Mouse (Mus musculus): ENCODE measurements around the gene AI481877. TPM values are rescaled to one million over a fixed set of nuclear protein-coding genes. Genes with fewer than 3 reads are reported as not detected.

The AI481877 gene
- polyA plus RNA-seq, 1 experiment from 2014 or later, result not detected

DNA sequence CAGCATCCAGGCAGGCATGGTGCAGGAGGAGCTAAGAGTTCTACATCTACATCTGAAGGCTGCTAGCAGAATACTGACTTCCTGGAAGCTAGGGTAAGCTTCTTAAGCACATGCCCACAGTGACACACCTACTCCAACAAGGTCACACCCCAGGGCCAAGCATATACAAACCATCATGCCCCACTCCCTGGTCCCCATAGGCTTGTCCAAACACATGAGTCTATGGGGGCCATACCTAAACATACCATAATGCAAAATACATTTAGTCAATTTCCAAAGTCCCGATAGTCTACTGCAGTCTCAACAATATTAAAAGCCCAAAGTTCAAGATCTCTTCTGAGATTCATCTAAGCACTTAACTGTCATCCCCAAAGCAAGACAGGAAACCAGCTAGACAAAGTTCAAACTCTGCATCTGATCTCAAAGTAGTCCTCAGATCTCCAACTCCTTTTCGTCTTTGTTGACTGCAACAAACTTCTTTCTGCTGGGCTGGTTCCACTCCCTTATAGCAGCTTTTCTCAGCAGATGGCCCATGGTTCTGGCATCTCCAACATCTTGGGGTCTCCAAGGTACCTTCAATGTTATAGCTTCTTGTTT, 28.6 kb upstream of the AI481877 start:
- WGBS, result 94% methylated on average over 2 of the region's 2 CpGs
- H3K9ac ChIP-seq (replicated peaks), result no peak overlapping the region
- H3K36me3 ChIP-seq, result no peaks in the 10 kb centered on the region
- H3K4me3 ChIP-seq, result no peak overlapping the region
- H3K27me3 ChIP-seq, result no peaks in the 10 kb centered on the region
- H3K27ac ChIP-seq (replicated peaks), result no peak overlapping the region
- ATAC-seq (ENCODE audit: low FRiP score, low read depth), result no peak
- no peaks in the 10 kb centered on the region for H3K4me1 ChIP-seq
- H3K4me2 ChIP-seq (replicated peaks), result no peak overlapping the region
- no peaks in the 10 kb centered on the region for H3K9me3 ChIP-seq

DNA sequence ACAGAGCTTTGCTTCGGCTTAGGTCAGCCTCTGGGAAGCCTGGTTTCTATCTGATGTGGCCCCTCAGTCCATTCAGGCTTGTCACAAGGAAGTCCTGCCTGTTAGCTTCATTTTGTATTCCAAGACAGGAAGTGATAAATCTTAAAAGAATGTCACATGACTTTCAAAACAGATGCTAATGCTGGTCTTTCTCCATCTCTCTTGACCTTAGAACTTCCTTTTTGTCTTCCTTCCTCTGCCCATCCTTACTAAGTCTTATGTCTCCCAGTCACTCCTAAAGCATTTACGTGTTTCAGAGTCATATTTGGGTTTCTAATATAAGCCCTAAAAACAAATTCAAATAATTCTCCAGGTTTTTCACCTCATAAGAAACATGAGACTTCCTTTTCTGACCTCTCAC, 25.3 kb upstream of the AI481877 start:
- no peaks in the 10 kb centered on the region for H3K27me3 ChIP-seq
- 81% methylated on average over 2 of the region's 2 CpGs for WGBS

DNA sequence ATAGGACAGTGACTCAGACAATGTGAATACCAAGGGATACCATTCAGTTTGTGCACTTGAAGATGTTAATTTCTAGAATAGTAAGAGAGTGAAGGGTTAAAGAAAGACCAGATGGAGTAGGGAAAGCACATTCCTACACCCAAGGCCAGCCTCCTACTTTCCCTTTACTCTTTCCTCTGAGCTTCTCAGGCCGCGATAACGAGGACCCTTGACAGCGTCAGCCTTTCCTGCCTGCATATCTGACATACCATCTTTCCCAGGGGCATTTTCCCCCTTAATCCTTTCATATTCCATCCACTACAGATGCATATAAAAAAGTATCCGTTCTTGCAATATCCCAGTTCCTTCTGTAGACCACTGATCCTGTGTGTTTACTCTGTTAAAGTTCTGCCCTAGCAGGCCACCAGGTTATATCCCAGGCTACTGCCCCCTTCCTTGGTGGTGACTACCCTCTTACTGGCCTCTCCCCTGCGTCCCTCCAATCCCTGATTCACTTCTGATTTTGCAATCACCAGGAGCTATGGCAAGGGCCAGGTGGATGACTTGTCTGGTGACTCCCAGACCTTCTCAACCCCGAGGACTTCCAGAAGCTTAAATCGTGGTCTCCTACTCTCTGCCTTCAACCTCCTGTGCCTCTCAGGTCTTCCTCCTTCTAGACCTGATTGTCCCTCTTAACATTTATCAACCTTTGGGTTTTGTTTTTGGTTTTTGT, 22.3 kb upstream of the AI481877 start:
- H3K36me3 ChIP-seq, result no peaks in the 10 kb centered on the region

More for the DNA sequence above, 25.3 kb upstream of the AI481877 start:
- no peak overlapping the region for H3K27ac ChIP-seq (replicated peaks)
- ATAC-seq (ENCODE audit: low FRiP score, low read depth), result no peak
- no peak overlapping the region for H3K4me2 ChIP-seq (replicated peaks)
- H3K36me3 ChIP-seq, result no peaks in the 10 kb centered on the region
- no peak overlapping the region for H3K4me3 ChIP-seq
- H3K9me3 ChIP-seq, result no peaks in the 10 kb centered on the region
- H3K9ac ChIP-seq (replicated peaks), result no peak overlapping the region
- no peaks in the 10 kb centered on the region for H3K4me1 ChIP-seq

DNA sequence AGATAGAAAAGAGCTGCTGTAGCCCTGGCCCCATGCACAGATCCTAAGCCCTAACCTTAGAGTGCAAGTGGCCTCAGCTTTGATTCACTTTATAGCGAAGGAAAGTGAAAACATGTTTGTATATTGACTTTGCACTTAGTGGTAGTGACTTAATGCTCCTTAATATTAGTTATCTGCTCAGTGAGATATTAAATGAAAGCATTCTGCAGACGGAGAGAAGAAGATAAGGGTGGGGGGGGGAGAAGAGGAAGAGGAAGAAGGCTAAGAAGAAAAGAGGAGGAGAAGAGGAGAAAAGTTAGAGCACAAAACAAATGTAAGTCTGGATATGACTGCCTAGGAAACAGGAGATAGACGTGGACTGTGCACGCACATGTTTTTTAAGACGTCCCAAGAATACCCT, 21.5 kb upstream of the AI481877 start:
- Histone ChIP-seq H3K4me1 (no peaks in the 10 kb centered on the region), H3K9ac (replicated peaks) (no peak overlapping the region), H3K27ac (replicated peaks) (no peak overlapping the region), H3K36me3 (no peaks in the 10 kb centered on the region), H3K27me3 (no peaks in the 10 kb centered on the region), H3K9me3 (no peaks in the 10 kb centered on the region), H3K4me3 (no peak overlapping the region), H3K4me2 (replicated peaks) (no peak overlapping the region)
- 91% methylated on average over 5 of the region's 5 CpGs for WGBS
- ATAC-seq (ENCODE audit: low FRiP score, low read depth), result no peak

More for the DNA sequence above, 22.3 kb upstream of the AI481877 start:
- Histone ChIP-seq H3K4me2 (replicated peaks) (no peak overlapping the region), H3K27me3 (no peaks in the 10 kb centered on the region), H3K9ac (replicated peaks) (no peak overlapping the region), H3K4me1 (no peaks in the 10 kb centered on the region), H3K9me3 (no peaks in the 10 kb centered on the region), H3K27ac (replicated peaks) (no peak overlapping the region), H3K4me3 (no peak overlapping the region)
- 83% methylated on average over 8 of the region's 8 CpGs for WGBS
- ATAC-seq (ENCODE audit: low FRiP score, low read depth), result no peak

DNA sequence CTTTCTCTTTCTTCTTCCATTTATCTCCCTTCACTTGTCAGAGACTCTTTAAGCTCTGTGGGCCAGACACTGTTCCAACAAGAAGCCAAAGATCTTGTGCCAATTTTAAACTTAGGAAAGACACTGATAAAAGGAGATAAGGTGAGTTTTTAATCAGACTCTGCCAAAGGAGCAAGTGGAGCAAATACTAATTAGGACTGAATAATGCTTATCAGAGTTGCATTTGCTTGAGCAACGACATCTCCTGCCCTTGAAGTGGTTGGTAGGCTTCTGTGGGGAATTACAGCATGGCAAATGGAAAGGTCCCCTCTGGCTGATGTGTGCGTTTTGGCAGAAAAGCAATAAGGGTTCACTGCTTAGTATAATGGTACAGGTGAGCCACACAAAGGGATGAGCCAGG, 18.9 kb upstream of the AI481877 start:
- no peaks in the 10 kb centered on the region for H3K4me1 ChIP-seq
- H3K36me3 ChIP-seq, result no peaks in the 10 kb centered on the region
- no peak overlapping the region for H3K9ac ChIP-seq (replicated peaks)
- H3K4me3 ChIP-seq, result no peak overlapping the region
- ATAC-seq (ENCODE audit: low FRiP score, low read depth), result no peak
- no peak overlapping the region for H3K4me2 ChIP-seq (replicated peaks)
- 72% methylated on average over 2 of the region's 2 CpGs for WGBS
- no peaks in the 10 kb centered on the region for H3K9me3 ChIP-seq
- H3K27ac ChIP-seq (replicated peaks), result no peak overlapping the region
- no peaks in the 10 kb centered on the region for H3K27me3 ChIP-seq

DNA sequence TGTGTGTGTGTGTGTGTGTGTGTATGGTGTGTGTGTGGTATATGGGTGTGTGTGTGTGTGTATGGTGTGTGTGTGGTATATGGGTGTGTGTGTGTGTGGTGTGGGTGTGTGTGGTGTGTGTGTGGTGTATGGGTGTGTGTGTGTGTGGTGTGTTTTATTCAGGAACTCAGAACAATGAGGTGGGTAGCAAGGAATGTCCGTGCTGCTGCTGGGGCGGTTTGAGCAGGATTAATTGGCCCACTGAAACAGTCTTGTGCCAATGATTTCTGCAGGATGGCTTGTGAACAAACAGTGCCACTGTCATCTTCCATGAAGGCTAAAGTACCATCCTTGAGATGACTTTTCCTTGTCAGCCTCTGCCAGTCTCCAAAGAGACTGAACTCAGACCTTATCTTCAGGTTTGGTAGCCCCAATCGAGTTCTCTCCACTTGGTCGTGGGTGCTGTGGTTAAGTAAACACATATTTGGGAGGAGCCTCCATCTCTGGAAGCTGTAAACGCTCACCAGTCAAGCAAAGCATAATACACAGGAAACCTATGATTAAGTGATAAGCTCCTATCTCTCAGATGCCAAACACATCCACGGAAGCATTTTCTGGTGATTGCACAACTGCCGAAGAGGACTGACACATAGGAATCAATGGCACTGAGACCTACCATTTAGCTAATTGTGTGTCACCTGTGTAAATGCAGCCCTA, 18.3 kb upstream of the AI481877 start:
- Histone ChIP-seq H3K4me3 (no peak overlapping the region), H3K4me2 (replicated peaks) (no peak overlapping the region), H3K27ac (replicated peaks) (no peak overlapping the region), H3K9me3 (no peaks in the 10 kb centered on the region), H3K36me3 (no peaks in the 10 kb centered on the region), H3K9ac (replicated peaks) (no peak overlapping the region), H3K4me1 (no peaks in the 10 kb centered on the region), H3K27me3 (no peaks in the 10 kb centered on the region)
- no peak for ATAC-seq (ENCODE audit: low FRiP score, low read depth)
- WGBS, result 81% methylated on average over 7 of the region's 7 CpGs

DNA sequence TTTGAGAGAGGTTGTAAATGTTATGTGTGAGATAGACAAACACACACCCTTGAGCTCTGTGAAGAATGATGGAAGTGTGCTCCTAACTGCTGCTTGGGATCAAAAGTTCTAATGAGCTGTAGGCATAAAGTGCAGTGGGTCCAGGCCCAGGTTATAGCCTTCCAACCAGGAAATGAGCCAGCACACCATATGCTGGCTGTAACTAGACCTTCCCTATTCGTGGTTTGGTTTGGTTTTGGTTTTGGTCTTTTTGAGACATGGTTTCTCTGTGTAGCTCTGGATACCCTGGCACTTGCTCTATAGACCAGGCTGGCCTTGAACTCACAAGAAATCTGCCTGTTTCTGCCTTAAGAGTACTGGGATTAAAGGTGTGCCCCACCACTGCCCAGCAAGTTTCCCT, 13.2 kb upstream of the AI481877 start:
- no peak for ATAC-seq (ENCODE audit: low FRiP score, low read depth)
- Histone ChIP-seq H3K27me3 (no peaks in the 10 kb centered on the region), H3K9ac (replicated peaks) (no peak overlapping the region), H3K4me2 (replicated peaks) (no peak overlapping the region), H3K9me3 (no peaks in the 10 kb centered on the region), H3K4me3 (no peak overlapping the region), H3K36me3 (no peaks in the 10 kb centered on the region), H3K4me1 (no peaks in the 10 kb centered on the region), H3K27ac (replicated peaks) (no peak overlapping the region)
- 81% methylated on average over 1 of the region's 1 CpGs for WGBS

DNA sequence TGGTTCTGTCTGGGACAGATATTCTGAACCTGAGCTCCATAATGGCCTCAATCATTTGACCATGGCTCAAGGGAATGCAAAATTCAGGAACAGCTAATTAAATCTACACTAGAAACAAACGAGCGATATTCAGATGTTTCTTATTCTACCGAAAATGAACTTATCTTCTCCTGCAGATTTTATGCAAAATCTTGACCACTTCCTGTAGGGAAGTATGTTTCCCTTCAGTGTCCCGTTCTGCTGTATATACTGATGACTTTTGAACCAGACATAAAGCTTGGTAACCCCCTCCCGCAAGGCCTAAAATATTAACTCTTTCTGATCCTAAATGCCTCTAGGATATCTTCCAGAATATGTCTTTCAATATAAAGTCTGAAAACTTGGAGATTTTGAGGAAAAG, 12.1 kb upstream of the AI481877 start:
- no peak overlapping the region for H3K9ac ChIP-seq (replicated peaks)
- ATAC-seq (ENCODE audit: low FRiP score, low read depth), result no peak

DNA sequence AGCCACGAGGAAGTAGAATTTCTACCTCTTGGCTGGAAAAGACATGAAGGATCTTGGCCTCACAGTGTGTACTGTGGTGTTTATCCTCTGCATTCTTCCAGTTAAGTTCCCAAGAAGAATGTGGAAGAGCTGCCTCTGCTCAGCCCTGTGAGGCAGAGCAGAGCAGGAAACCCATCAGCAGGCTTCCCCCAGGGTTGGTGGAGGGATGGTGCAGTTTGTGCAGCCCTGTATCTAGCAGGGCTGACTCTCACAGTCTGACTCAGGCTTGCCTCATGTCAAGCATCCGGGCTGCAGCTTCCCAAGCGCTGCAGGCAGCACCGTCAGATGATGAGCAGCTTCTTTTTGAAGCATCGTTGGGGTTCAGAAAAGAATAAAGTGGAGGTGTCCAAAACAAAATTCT, 10.3 kb upstream of the AI481877 start:
- H3K27ac ChIP-seq (replicated peaks), result no peak overlapping the region
- H3K36me3 ChIP-seq, result no peaks in the 10 kb centered on the region
- ATAC-seq (ENCODE audit: low FRiP score, low read depth), result no peak

More for the DNA sequence above, 12.1 kb upstream of the AI481877 start:
- no peak overlapping the region for H3K4me2 ChIP-seq (replicated peaks)
- no peaks in the 10 kb centered on the region for H3K9me3 ChIP-seq
- H3K27ac ChIP-seq (replicated peaks), result no peak overlapping the region
- H3K27me3 ChIP-seq, result no peaks in the 10 kb centered on the region
- H3K4me1 ChIP-seq, result no peaks in the 10 kb centered on the region
- no peaks in the 10 kb centered on the region for H3K36me3 ChIP-seq
- no peak overlapping the region for H3K4me3 ChIP-seq
- WGBS, result 87% methylated on average over 5 of the region's 5 CpGs

DNA sequence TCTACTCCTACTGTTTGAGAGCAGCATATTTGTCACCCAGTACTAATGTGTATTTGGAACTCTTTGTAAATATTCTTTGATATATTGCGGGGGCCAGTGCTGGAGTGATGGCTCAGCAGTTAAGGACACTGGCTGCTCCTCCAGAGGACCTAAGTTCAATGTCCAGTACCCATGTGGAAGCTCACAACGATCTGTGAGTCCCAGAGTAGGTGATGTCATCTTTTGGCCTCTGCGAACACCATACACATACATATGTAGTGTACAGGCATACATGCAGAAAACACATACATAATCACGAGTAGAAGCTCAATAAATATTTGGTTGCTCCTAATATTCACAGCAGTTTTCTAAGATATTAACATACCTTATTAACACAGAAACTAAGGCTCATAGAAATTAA, 9.8 kb downstream of the AI481877 start:
- WGBS, result 80% methylated on average over 4 of the region's 4 CpGs
- H3K4me2 ChIP-seq (replicated peaks), result no peak overlapping the region
- H3K27ac ChIP-seq (replicated peaks), result no peak overlapping the region
- no peaks in the 10 kb centered on the region for H3K36me3 ChIP-seq
- H3K4me3 ChIP-seq, result no peak overlapping the region
- H3K9ac ChIP-seq (replicated peaks), result no peak overlapping the region
- no peaks in the 10 kb centered on the region for H3K9me3 ChIP-seq
- H3K4me1 ChIP-seq, result no peaks in the 10 kb centered on the region
- no peak for ATAC-seq (ENCODE audit: low FRiP score, low read depth)
- no peaks in the 10 kb centered on the region for H3K27me3 ChIP-seq

More for the DNA sequence above, 10.3 kb upstream of the AI481877 start:
- WGBS, result 83% methylated on average over 5 of the region's 5 CpGs
- no peaks in the 10 kb centered on the region for H3K4me1 ChIP-seq
- no peak overlapping the region for H3K4me3 ChIP-seq
- no peak overlapping the region for H3K9ac ChIP-seq (replicated peaks)
- no peaks in the 10 kb centered on the region for H3K9me3 ChIP-seq
- H3K27me3 ChIP-seq, result no peaks in the 10 kb centered on the region
- no peak overlapping the region for H3K4me2 ChIP-seq (replicated peaks)

DNA sequence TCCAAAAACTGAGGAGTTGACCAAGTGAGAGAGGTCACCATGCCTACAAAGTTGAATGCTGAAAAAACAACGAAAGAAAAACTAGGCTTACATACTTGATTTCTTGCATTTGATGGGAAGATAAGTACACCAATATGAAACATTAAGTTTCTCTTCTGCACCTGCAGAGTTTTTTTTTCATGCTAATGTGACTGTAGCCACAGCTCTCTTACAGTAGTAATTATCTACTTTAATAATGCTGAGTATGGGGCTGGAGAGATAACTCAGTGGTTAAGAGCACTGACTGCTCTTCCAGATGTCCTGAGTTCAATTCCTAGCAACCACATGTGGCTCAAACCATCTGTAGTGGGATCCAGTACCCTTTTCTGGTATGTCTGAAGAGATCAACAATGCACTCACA, 13.7 kb downstream of the AI481877 start:
- Histone ChIP-seq H3K4me2 (replicated peaks) (no peak overlapping the region), H3K27me3 (no peaks in the 10 kb centered on the region), H3K9ac (replicated peaks) (no peak overlapping the region), H3K27ac (replicated peaks) (no peak overlapping the region), H3K36me3 (no peaks in the 10 kb centered on the region), H3K9me3 (no peaks in the 10 kb centered on the region), H3K4me3 (no peak overlapping the region), H3K4me1 (no peaks in the 10 kb centered on the region)
- 77% methylated on average over 1 of the region's 1 CpGs for WGBS
- no peak for ATAC-seq (ENCODE audit: low FRiP score, low read depth)

DNA sequence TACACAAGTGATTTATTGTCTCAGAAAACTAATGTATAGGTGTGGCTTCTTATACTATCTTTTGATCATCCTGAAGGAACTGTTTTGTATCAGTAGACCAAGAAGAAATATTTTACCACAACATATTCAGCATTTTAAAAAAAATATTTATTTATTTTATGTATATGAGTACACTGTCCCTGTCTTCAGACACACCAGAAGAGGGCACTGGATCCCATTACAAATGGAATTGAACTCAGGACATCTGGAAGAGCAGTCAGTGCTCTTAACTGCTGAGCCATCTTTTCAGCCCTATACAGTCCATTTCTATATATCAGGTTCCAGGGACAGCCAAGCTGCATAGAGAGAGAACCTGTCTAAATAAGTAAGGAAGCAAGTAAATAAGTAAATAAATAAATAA, 15.2 kb downstream of the AI481877 start:
- no peak overlapping the region for H3K4me3 ChIP-seq
- no peak for ATAC-seq (ENCODE audit: low FRiP score, low read depth)
- H3K4me2 ChIP-seq (replicated peaks), result no peak overlapping the region

More for the DNA sequence above, 15.2 kb downstream of the AI481877 start:
- Histone ChIP-seq H3K4me1 (no peaks in the 10 kb centered on the region), H3K9ac (replicated peaks) (no peak overlapping the region), H3K9me3 (no peaks in the 10 kb centered on the region), H3K27me3 (no peaks in the 10 kb centered on the region), H3K36me3 (no peaks in the 10 kb centered on the region), H3K27ac (replicated peaks) (no peak overlapping the region)

Measured in midbrain, embryonic 12.5 days (tissue).